Mouse (Mus musculus) adrenal gland, postnatal 4 days (tissue): ENCODE results near the gene Dnajc1. TPM values are rescaled to one million over a fixed set of nuclear protein-coding genes. Genes with fewer than 3 reads are reported as not detected.
A peak's percentile ranks its signal among the peaks of the same experiment; 100 is the strongest.

ENCODE experiments used
- DNase-seq, 2 experiments: peaks; one replicate each; pipeline ENCODE4 v3.0.0; 2021 to 2022; ENCODE audit warnings: low spot score in 2 of 2, mixed read lengths in 2 of 2
- total RNA-seq, 2 experiments: library from RNA; stranded (reverse); gene quantifications; 2 replicates each; pipeline ENCODE4 v1.2.3; 2021

Dnajc1 gene
- total RNA-seq, 2 experiments from 2014 or later: 25.7 to 26.2 TPM

DNA sequence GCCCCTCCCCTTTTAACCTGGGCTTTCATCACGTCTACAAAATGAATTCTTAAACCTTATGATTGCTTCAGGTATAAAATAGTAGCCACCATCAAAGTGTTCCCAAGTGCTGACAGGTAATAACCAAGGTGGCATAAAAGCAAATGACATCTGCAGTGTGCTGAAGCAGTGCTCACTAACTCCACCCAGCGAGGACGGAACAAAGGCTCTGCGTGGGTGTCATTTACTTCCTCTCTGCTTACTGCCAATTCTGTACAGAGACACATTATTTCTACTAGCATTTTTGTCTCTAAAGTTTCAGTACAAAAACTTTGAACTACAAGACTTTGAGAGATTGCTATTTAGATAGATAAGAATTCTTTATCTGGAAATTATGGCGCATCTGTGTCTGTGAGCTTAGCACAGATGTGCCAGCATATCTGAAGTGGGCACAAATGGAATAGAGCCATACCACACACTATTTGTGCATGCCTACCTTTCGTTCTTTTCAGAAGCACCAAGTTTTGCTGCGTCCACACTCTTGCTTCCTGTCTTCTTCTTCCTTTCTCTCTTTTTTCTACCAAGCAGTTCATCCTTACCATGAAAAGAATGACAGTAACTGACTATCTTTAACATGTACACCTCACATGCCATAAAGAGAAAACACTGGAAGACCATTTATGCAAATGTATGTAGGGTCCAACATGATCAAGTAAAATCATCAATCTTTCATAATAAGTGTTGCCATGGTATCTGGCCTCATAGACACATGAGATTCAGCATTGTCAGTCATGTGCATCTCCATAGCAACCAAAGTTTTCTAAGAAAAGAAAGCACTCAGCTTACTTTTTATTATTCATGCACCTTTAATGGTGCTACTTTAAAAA lies 85.0 kb downstream of the Dnajc1 start:
- no peak for DNase-seq

- no peak for DNase-seq
Measured at GRCm38 (mm10) chr2:18300949-18301348, 91.7 kb downstream of the Dnajc1 start.

- DNase-seq: no peak
Measured at GRCm38 (mm10) chr2:18285175-18285574, 107.5 kb downstream of the Dnajc1 start.

- DNase-seq: no peak
Measured at GRCm38 (mm10) chr2:18265736-18266135, 126.9 kb downstream of the Dnajc1 start.

- DNase-seq: no peak
Measured at GRCm38 (mm10) chr2:18264579-18264978, 128.1 kb downstream of the Dnajc1 start.

- DNase-seq: no peak
Measured at GRCm38 (mm10) chr2:18262298-18262697, 130.3 kb downstream of the Dnajc1 start.

DNA sequence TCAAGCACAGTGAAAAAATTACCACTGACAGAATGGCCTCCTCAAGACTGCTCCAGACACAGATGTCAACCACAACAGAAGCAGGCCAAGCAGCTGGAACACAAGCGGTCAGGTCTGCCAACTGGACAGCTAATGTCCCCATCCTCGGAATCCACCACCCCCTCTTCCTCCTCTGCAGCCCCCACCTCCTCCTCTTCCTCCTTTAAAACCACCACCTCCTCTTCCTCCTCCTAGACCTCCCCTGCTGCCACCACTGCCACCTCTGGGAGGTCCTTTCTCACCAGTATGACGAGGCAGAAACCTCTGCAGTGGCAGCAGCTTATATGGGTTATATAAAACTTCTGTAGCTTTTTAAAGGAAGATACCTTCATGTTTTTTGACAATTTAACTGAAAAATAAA lies 143.4 kb downstream of the Dnajc1 start:
- no peak for DNase-seq

GRCm38 (mm10) chr2:18235524-18235923 lies 157.1 kb downstream of the Dnajc1 start:
- DNase-seq: no peak

- DNase-seq: no peak
Measured at GRCm38 (mm10) chr2:18232883-18233567, 159.6 kb downstream of the Dnajc1 start.

DNA sequence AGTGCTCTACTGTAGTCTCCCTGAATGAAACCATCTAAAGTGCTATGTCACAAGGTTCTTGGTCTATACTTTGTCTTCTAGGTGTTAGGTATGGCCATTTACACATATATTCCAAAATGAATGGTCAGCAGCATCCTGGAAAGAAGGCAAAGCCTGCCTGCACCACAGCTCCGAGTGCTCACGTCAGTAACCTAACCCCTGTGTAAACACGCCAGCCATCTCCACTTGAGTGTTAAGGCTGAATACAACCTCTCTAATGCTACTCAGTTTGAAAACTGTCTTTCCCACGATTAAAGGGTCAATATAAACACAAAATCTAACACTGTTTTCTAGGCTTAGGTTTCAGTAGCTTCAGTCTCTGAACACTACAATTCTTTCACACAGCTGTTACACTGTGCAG lies 161.5 kb downstream of the Dnajc1 start:
- no peak for DNase-seq

DNA sequence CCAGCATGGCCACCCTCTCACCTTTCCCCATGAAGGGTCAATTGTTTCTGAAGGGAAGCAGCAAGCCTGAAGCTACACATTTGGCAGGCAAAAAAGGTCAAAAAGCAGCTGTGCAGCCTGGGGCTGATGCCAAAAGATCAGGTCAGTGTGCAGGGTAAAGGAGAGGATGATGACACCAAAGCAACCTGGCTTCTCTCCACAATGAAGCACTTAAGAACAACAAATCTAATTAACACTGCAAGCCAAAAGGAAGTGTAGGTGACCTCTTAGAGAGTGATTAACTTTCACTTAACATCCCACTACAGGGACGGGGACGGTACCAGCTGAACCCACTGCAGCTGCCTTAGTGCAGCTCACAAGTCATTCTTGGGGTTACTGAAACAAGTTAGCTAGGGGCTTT lies 163.4 kb downstream of the Dnajc1 start:
- DNase-seq: no peak

GRCm38 (mm10) chr2:18228486-18229062 lies 164.1 kb downstream of the Dnajc1 start:
- no peak for DNase-seq

- DNase-seq: no peak
Measured at GRCm38 (mm10) chr2:18219569-18219968, 173.1 kb downstream of the Dnajc1 start.

DNA sequence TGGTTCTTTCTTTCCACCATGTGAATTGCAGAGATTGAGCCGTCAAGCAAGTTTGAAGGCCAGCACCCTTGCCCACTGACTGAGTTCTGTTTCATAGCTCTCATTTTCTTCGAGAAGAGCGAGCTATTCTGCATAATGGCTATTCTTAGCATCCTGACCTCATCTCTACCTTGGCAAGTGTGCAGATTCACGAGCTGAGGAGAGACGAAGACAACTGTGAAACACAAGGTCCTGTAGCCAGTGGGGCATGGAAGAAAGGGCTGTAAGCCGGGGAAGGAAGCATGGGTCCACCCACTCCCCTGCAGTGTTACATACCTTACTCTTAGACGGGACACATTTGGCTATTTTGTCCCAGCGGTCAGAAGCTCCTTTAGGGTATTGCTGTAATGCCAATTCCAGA lies 173.5 kb downstream of the Dnajc1 start:
- DNase-seq: no peak

GRCm38 (mm10) chr2:18218500-18218899 lies 174.1 kb downstream of the Dnajc1 start:
- no peak for DNase-seq

GRCm38 (mm10) chr2:18217867-18218266 lies 174.8 kb downstream of the Dnajc1 start:
- no peak for DNase-seq

- DNase-seq: no peak
Measured at GRCm38 (mm10) chr2:18214031-18214430, 178.6 kb downstream of the Dnajc1 start.

GRCm38 (mm10) chr2:18209948-18210347 lies 182.7 kb downstream of the Dnajc1 start:
- DNase-seq: no peak

DNA sequence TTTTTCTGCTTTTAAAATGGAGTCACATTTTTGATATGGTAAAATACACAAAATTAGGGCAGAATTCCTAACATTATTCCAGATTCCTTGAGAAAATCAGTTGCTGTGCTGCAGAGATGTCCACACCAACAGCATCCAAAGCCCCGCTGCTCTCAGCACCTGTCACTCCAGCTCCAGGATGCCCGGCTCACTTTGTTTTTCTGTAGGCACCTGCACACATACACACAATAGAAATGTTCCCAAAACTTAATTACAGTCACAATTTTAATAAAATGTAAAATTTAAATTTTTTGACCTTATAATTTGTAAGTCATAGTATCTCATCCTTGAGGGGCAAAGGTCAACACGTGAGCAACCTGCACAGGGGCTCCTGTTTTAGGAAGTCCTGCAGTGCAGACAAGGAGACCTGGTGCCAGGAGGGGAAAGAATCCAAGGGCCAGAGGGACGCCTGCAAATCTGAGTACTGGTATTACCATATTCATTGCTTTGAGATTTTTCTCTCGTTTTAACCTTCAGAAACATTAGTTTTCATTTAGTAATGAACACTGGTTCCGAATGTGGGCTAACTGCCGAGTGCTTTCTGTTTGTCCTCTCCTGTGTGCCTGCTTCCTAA lies 183.3 kb downstream of the Dnajc1 start:
- DNase-seq: no peak

GRCm38 (mm10) chr2:18208578-18208977 lies 184.1 kb downstream of the Dnajc1 start:
- DNase-seq: no peak

- no peak for DNase-seq
Measured at GRCm38 (mm10) chr2:18206811-18207210, 185.8 kb downstream of the Dnajc1 start.

DNA sequence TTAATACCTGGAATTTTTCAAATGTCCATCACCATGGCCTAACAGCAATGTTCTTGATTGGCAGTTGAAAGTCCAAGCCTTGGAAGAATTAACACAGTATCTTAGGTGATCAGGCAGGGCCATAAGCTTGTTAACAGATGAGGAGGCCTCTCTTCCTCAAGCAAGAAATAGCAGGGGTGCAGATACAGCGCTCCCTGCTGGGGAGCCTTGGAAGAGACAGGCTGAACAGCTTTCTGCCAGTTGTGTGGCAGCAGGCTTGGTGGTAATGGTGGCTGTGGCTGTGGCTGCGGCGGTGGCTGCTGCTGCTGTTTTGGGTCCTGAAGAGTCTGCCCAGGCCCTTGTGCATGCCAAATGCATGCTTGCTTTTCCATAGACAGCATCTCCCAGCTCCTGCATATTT lies 187.5 kb downstream of the Dnajc1 start:
- DNase-seq: peak in 1 of 2 experiments; percentile 21
